Mouse (Mus musculus): Measurements from ENCODE around the gene Senp6.
"Not testable (repeated sequence)": the region's sequence is repeated elsewhere in the genome, so short reads cannot be mapped to it uniquely, and the experiment has no call there.

The Senp6 gene

GRCm38 (mm10) chr9:80084429-80085092, 17.9 kb downstream of the Senp6 start:
- no peak for DNase-seq

GRCm38 (mm10) chr9:80085665-80086064, 19.0 kb downstream of the Senp6 start:
- DNase-seq, result no peak

GRCm38 (mm10) chr9:80086272-80086966, 19.7 kb downstream of the Senp6 start:
- DNase-seq, result not testable (repeated sequence)

GRCm38 (mm10) chr9:80089409-80089808, 22.7 kb downstream of the Senp6 start:
- DNase-seq, result no peak

- DNase-seq, result no peak
Observed at GRCm38 (mm10) chr9:80096325-80096724, 29.6 kb downstream of the Senp6 start.

GRCm38 (mm10) chr9:80145992-80146587, 79.4 kb downstream of the Senp6 start:
- DNase-seq, result no peak

- DNase-seq, result no peak
Observed at GRCm38 (mm10) chr9:80149594-80149993, 82.9 kb downstream of the Senp6 start.

GRCm38 (mm10) chr9:80155277-80155676, 88.6 kb downstream of the Senp6 start:
- peak; percentile 24 for DNase-seq

GRCm38 (mm10) chr9:80156780-80157179, 90.1 kb downstream of the Senp6 start:
- no peak for DNase-seq

GRCm38 (mm10) chr9:80157840-80158465, 91.2 kb downstream of the Senp6 start:
- DNase-seq, result no peak

- no peak for DNase-seq
Observed at GRCm38 (mm10) chr9:80158937-80159336, 92.2 kb downstream of the Senp6 start.

- DNase-seq, result no peak
Observed at GRCm38 (mm10) chr9:80161451-80161850, 94.7 kb downstream of the Senp6 start.

GRCm38 (mm10) chr9:80163126-80163723, 96.5 kb downstream of the Senp6 start:
- no peak for DNase-seq

GRCm38 (mm10) chr9:80164191-80164590, 97.5 kb downstream of the Senp6 start:
- DNase-seq, result no peak

GRCm38 (mm10) chr9:80164611-80165474, 98.1 kb downstream of the Senp6 start, which contains the start of gene Myo6:
Gene Myo6, plus strand, starts transcription at chr9:80165031.
- DNase-seq, result peak; percentile 94

GRCm38 (mm10) chr9:80165690-80166089, 99.0 kb downstream of the Senp6 start:
- no peak for DNase-seq

- DNase-seq, result no peak
Observed at GRCm38 (mm10) chr9:80166425-80166824, 99.7 kb downstream of the Senp6 start.

- DNase-seq, result no peak
Observed at GRCm38 (mm10) chr9:80167089-80167488, 100.4 kb downstream of the Senp6 start.

- DNase-seq, result no peak
Observed at GRCm38 (mm10) chr9:80169551-80169950, 102.8 kb downstream of the Senp6 start.

- no peak for DNase-seq
Observed at GRCm38 (mm10) chr9:80171241-80171640, 104.5 kb downstream of the Senp6 start.

- DNase-seq, result no peak
Observed at GRCm38 (mm10) chr9:80172396-80173222, 105.9 kb downstream of the Senp6 start.

All from right cerebral cortex, postnatal 25 days (tissue).